Mouse (Mus musculus): ENCODE measurements around the gene Prpmp5. TPM values are rescaled to one million over a fixed set of nuclear protein-coding genes. Genes with fewer than 3 reads are reported as not detected.
"Not testable (repeated sequence)": the region's sequence is repeated elsewhere in the genome, so short reads cannot be mapped to it uniquely, and the experiment has no call there.

Gene Prpmp5
- polyA plus RNA-seq (2012; rRNA removed) = not detected in 2 replicates

GRCm38 (mm10) chr6:132314657-132315056, at the start of gene Prpmp5:
Prpmp5 (minus strand) TSS chr6:132314757.
- H3K4me1 ChIP-seq (ENCODE audit: control insufficient read depth, insufficient read depth, low read length); H3K4me3 ChIP-seq (ENCODE audit: insufficient read depth, low read length); H3K27ac ChIP-seq (ENCODE audit: insufficient read depth, low read length): not testable (repeated sequence)

- not testable (repeated sequence) for H3K4me1 ChIP-seq (ENCODE audit: control insufficient read depth, insufficient read depth, low read length); H3K4me3 ChIP-seq (ENCODE audit: insufficient read depth, low read length); H3K27ac ChIP-seq (ENCODE audit: insufficient read depth, low read length)
These were observed 49.5 kb upstream of the Prpmp5 start, which contains the start of gene Gm8882 for GRCm38 (mm10) chr6:132364034-132364433. Gm8882 (minus strand) TSS chr6:132364134.

Other genes with a start within 250 kb of the Prpmp5 start
- not detected in 2 replicates for gene Prb1, start 104.2 kb downstream of the Prpmp5 start, polyA plus RNA-seq (2012; rRNA removed)
- not detected in 2 replicates for gene Gm8882, start 49.4 kb upstream of the Prpmp5 start, polyA plus RNA-seq (2012; rRNA removed)